Mouse (Mus musculus): ENCODE measurements around the gene Gm10563. TPM values are rescaled to one million over a fixed set of nuclear protein-coding genes. Genes with fewer than 3 reads are reported as not detected.

The Gm10563 gene
- polyA plus RNA-seq, 1 experiment from 2014 or later, result not detected

DNA sequence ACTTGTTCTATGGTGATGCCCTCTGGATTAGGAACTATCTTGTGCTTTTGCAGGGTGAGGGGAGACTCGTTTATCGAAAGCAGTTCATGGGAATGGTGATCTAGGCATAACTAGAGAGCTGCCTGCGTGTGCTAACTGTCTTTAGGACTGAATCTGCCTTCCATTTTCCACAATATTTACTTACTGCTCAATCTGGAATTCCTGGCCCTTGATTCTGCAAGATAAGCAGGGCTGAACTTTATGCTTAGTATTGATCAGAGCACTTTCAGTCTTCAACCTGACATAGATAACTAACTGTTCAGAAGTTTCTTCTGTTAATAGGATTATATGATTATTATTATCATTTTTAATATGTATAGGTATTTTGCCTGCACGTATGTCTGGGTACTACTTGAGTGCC lies 40.1 kb downstream of the Gm10563 start:
- Histone ChIP-seq H3K36me3 (peaks cover 43% of the 10 kb centered on the region), H3K27ac (no peak overlapping the region), H3K9ac (replicated peaks) (no peak overlapping the region), H3K9me3 (no peaks in the 10 kb centered on the region), H3K4me2 (no peak overlapping the region), H3K27me3 (no peaks in the 10 kb centered on the region), H3K4me1 (replicated peaks) (peaks cover 5% of the 10 kb centered on the region), H3K4me3 (replicated peaks) (no peak overlapping the region)
- 91% methylated on average over 4 of the region's 4 CpGs for WGBS
- no peak for ATAC-seq (ENCODE audit: insufficient number of reproducible peaks, insufficient read depth, low FRiP score, low TSS enrichment, low read depth)

DNA sequence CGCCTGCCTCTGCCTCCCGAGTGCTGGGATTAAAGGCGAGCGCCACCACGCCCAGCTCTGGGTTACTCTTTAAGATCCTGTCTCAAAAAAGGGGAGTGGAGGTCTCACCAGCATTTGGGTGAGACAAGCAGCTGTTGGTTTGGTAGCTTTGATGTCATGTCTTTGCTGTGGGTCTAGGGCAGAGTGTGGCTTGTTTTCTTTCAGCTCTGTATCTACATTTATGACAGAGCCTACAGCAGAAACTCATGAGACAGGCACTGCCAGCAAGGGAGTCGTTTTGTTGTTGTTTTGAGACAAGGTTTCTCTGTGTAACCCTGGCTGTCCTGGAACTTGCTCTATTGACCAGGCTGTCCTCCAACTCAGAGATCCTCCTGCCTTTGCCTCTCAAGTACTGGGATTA lies 41.4 kb downstream of the Gm10563 start:
- ATAC-seq (ENCODE audit: insufficient number of reproducible peaks, insufficient read depth, low FRiP score, low TSS enrichment, low read depth), result no peak
- Histone ChIP-seq H3K36me3 (peaks cover 37% of the 10 kb centered on the region; the same call in 1 of the 2 replicates), H3K4me1 (replicated peaks) (peaks cover 5% of the 10 kb centered on the region), H3K4me2 (no peak overlapping the region), H3K27ac (no peak overlapping the region), H3K27me3 (no peaks in the 10 kb centered on the region), H3K9me3 (no peaks in the 10 kb centered on the region), H3K4me3 (replicated peaks) (no peak overlapping the region), H3K9ac (replicated peaks) (no peak overlapping the region)
- 95% methylated on average over 6 of the region's 6 CpGs for WGBS

DNA sequence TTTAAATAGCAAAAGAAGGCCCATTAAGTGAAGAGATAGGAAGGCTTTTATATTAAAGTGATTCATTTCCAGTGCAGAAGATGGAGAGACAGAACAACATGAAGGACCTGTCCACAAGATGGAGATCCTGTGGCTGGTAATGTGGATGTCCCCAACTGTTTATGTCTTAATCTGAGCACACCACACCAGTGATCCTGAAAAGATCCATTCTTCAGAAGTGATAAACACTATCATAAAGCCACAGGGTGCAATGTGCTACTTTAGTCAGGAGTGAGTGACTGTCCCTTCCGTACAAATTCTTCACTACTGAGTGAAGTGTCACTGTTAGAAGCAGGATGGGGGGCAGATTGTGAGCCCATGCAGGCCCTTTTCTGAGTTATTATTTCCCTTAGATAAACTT lies 42.5 kb downstream of the Gm10563 start:
- Histone ChIP-seq H3K27ac (no peak overlapping the region), H3K4me3 (replicated peaks) (peak overlapping the region; percentile 99), H3K9ac (replicated peaks) (no peak overlapping the region), H3K4me1 (replicated peaks) (peaks cover 5% of the 10 kb centered on the region), H3K27me3 (no peaks in the 10 kb centered on the region), H3K36me3 (peaks cover 37% of the 10 kb centered on the region; the same call in 1 of the 2 replicates), H3K4me2 (peak overlapping the region; percentile 91), H3K9me3 (no peaks in the 10 kb centered on the region)
- no peak for ATAC-seq (ENCODE audit: insufficient number of reproducible peaks, insufficient read depth, low FRiP score, low TSS enrichment, low read depth)
- WGBS, result 95% methylated on average over 1 of the region's 1 CpGs

DNA sequence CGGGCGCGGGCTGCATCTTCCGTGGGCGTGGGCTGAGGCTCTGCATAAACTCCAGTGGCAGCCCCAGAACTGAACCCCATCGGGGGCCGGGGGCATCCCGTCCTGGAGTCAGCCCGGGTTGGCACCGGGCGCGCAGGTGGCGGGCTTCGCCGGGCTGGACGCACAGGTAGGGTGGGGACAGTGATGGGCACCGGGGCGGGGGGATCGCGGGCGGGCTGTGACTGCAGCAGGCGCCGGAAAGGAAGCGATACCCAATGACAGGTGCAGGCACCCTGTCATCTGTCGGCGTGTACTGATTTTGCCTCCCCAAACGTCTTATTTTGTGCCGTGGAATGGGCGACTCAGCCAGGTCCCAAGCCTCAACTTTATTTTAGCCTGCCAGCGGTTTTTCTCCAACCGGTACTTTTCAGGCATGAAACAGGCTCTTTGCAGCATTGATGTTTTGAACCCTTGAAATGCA lies 43.2 kb downstream of the Gm10563 start:
- Histone ChIP-seq H3K27ac (peak overlapping the region; percentile 99), H3K4me3 (replicated peaks) (peak overlapping the region; percentile 99), H3K9me3 (no peaks in the 10 kb centered on the region), H3K36me3 (peaks cover 33% of the 10 kb centered on the region; the same call in 1 of the 2 replicates), H3K4me1 (replicated peaks) (peaks cover 5% of the 10 kb centered on the region), H3K27me3 (no peaks in the 10 kb centered on the region), H3K4me2 (peak overlapping the region; percentile 91), H3K9ac (replicated peaks) (peak overlapping the region; percentile 88)
- WGBS, result 1% methylated on average over 31 of the region's 31 CpGs
- peak; percentile 67 for ATAC-seq (ENCODE audit: insufficient number of reproducible peaks, insufficient read depth, low FRiP score, low TSS enrichment, low read depth)

DNA sequence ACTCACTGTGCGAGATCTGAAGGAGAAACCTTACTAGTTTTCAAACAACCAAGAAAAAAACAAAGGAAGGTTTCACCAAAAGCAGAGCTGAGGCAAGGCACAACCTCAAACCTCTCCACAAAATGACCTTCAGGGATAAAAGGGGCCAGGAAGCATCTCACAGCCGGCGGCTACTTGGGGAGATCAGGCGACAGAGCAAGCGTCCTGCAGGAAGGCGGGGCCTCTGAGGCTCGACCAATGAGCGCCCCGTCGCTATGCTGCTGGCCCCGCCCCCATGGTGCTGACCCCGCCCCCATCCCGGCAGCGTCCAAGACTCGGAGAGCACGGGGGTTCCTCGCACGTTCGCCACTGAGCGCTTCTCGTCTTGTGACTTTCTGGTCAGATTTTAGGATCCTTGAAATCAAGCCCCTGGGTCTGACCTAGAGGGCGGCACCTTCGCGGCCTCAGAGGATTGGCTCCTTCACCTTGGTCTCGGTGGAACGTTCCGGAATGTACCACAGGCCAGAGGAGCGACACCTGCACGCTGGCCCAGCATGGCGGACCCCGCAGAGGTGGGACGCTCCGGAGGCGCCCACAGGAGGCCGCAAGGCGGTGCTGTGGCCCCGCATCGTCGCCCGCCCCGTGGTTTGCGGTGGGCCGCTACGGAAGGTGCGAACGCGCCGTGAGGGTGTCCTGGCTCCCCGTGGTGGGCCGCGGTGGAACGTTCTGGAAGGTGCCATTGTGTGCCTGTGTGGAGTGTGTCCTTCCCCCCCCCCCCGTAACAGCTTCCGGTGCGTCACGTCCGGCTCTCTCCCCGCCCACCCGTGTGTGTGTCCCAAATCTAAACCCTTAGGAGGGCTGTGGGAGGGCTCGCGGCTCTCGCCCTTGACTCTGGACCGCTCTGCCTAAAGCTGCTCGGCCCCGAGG lies 43.9 kb downstream of the Gm10563 start, which contains the start of gene Slc35e2:
Gene Slc35e2, plus strand, starts transcription at position 326 of the 906 bp plus-strand sequence.
- peak within 1 kb of the TSS; percentile 91 for H3K4me2 ChIP-seq
- no peaks in the 10 kb centered on the region for H3K27me3 ChIP-seq
- H3K27ac ChIP-seq, result peak within 1 kb of the TSS; percentile 99
- peaks cover 29% of the 10 kb centered on the region; the same call in 1 of the 2 replicates for H3K36me3 ChIP-seq
- H3K9me3 ChIP-seq, result no peaks in the 10 kb centered on the region
- H3K9ac ChIP-seq (replicated peaks), result peak within 1 kb of the TSS; percentile 88
- WGBS, result 1% methylated on average over 63 of the region's 65 CpGs
- peak; percentile 94 for ATAC-seq (ENCODE audit: insufficient number of reproducible peaks, insufficient read depth, low FRiP score, low TSS enrichment, low read depth)
- peak within 1 kb of the TSS; percentile 99 for H3K4me3 ChIP-seq (replicated peaks)
- peaks cover 5% of the 10 kb centered on the region for H3K4me1 ChIP-seq (replicated peaks)

DNA sequence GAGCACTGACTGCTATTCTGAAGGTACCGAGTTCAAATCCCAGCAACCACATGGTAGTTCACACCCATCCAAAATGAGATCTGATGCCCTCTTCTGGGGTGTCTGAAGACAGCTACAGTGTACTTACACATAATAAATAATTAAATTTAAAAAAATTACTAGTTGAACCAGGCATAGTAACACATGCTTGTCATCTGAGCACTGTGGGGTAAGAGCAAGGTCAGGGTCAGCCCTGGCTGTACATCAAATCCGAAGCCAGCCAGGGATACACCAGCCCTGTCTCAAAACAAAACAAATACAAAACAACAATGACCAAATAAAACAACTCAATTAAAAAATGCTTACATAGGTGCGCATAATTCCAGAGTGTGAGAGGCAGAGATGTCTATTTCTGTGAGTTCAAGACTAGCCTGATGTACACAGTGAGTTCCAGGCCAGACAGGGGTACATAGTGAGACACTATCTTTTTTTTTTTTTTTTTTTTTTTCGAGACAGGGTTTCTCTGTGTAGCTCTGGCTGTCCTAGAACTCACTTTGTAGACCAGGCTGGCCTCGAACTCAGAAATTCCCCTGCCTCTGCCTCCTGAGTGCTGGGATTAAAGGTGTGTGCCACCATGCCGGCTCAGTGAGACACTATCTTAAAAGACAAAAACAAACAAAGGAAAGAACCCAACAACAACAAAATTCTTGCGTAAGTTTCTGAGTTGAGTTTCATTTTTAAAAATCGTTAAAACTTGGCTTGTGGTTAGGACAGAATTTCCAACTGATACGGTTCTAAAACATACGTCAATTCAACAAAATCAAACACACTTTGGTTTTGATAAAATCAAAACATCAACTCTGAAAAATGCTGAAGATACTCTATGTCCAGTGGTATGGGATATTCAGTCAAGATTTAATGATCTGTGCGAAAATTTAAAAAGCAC lies 45.0 kb downstream of the Gm10563 start:
- Histone ChIP-seq H3K27ac (no peak overlapping the region), H3K27me3 (no peaks in the 10 kb centered on the region), H3K4me2 (peak overlapping the region; percentile 91), H3K4me1 (replicated peaks) (peaks cover 5% of the 10 kb centered on the region), H3K9me3 (no peaks in the 10 kb centered on the region), H3K9ac (replicated peaks) (peak overlapping the region; percentile 88; the same call in 1 of the 2 replicates), H3K36me3 (peaks cover 19% of the 10 kb centered on the region; the same call in 1 of the 2 replicates), H3K4me3 (replicated peaks) (peak overlapping the region; percentile 99)
- ATAC-seq (ENCODE audit: insufficient number of reproducible peaks, insufficient read depth, low FRiP score, low TSS enrichment, low read depth), result no peak
- 89% methylated on average over 11 of the region's 11 CpGs for WGBS

DNA sequence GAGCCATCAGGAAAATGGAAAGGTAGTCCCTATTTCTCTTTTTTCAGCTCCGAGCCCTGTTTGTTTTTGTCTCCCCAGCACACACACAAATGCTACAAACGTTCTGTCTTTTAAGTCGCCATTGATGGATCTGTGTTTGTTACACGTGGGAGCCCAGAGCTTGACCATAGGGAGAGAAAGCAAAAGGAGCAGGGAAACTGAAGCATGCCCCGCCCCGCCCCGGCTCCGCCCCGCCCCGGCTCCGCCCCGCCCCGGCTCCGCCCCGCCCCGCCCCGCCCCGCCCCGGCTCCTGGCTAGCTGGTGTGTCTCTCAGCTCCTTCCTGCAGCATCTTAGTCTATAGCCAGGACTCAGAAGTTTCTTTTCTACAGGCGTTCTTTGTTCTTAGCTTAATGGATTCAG lies 46.7 kb downstream of the Gm10563 start:
- Histone ChIP-seq H3K9me3 (no peaks in the 10 kb centered on the region), H3K27me3 (no peaks in the 10 kb centered on the region), H3K4me1 (replicated peaks) (peaks cover 5% of the 10 kb centered on the region), H3K9ac (replicated peaks) (no peak overlapping the region), H3K4me2 (no peak overlapping the region), H3K27ac (no peak overlapping the region), H3K36me3 (peaks cover 4% of the 10 kb centered on the region; the same call in 1 of the 2 replicates), H3K4me3 (replicated peaks) (no peak overlapping the region)
- no peak for ATAC-seq (ENCODE audit: insufficient number of reproducible peaks, insufficient read depth, low FRiP score, low TSS enrichment, low read depth)
- 19% methylated on average over 20 of the region's 20 CpGs for WGBS

DNA sequence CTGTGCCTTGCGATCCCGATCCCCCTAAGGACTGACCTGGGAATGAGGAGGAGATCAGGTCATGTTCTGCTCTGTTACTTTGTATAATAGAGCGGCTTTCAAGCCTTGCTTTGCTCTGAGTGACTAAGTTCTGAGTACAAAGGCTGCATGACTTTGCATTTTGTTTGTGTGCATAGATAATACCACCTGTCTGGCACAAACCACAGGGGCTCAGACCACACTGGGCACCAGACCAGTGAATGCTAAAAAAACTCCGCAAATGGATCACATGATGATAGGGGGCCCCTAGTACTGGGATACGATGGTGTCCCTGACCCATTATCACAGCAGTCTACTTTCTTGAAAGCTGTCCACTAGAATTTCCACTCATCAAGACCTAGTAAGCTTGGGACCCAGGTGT lies 48.6 kb downstream of the Gm10563 start:
- no peak overlapping the region for H3K27ac ChIP-seq
- no peaks in the 10 kb centered on the region for H3K27me3 ChIP-seq
- H3K4me3 ChIP-seq (replicated peaks), result no peak overlapping the region
- no peaks in the 10 kb centered on the region for H3K36me3 ChIP-seq
- H3K9me3 ChIP-seq, result no peaks in the 10 kb centered on the region
- 87% methylated on average over 5 of the region's 5 CpGs for WGBS
- H3K4me2 ChIP-seq, result no peak overlapping the region
- no peak overlapping the region for H3K9ac ChIP-seq (replicated peaks)
- no peak for ATAC-seq (ENCODE audit: insufficient number of reproducible peaks, insufficient read depth, low FRiP score, low TSS enrichment, low read depth)
- no peaks in the 10 kb centered on the region for H3K4me1 ChIP-seq (replicated peaks)

DNA sequence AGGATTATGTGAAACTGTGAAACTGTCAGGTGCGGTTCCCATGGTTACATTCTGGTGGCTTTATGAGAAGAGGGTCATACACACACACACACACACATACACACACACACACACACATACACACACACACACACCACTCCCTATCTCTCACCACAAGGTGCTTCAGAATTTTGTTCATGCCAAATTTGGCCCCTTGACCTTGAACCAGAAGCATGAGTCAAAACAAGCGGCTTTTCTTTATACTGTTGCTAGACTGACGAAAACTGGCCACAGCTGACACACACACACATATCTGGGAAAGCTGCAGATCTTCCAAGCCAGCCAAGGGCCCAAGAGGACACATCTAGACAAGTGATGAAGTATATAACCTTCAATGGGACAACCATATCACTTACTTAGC lies 49.4 kb downstream of the Gm10563 start:
- peaks cover 7% of the 10 kb centered on the region; the same call in 1 of the 2 replicates for H3K36me3 ChIP-seq
- 91% methylated on average over 3 of the region's 3 CpGs for WGBS

DNA sequence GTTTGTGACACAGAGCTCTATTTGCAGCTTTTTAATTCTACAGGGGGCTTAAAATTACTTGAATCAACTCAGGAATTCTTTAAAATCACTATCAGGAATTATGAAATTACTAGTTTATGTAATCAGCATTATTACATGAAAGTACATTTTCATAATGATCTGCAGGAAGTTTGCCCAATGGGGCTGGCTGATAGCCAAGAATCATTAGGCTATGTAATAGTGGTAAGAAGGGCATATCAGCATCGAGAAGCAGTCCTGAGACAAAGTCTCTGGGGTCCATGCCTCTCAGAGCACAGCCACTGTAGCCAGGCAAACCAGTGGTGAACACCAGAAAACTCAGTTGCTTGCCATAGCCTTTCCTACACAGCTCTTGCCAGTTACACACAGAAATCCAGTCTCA lies 51.4 kb downstream of the Gm10563 start:
- ATAC-seq (ENCODE audit: insufficient number of reproducible peaks, insufficient read depth, low FRiP score, low TSS enrichment, low read depth), result no peak
- 67% methylated on average over 1 of the region's 1 CpGs for WGBS
- Histone ChIP-seq H3K4me2 (no peak overlapping the region), H3K27ac (no peak overlapping the region), H3K9ac (replicated peaks) (no peak overlapping the region), H3K36me3 (peaks cover 25% of the 10 kb centered on the region), H3K27me3 (no peaks in the 10 kb centered on the region), H3K4me3 (replicated peaks) (no peak overlapping the region), H3K9me3 (no peaks in the 10 kb centered on the region), H3K4me1 (replicated peaks) (no peaks in the 10 kb centered on the region)

More for the DNA sequence above, 49.4 kb downstream of the Gm10563 start:
- H3K27me3 ChIP-seq, result no peaks in the 10 kb centered on the region
- no peak for ATAC-seq (ENCODE audit: insufficient number of reproducible peaks, insufficient read depth, low FRiP score, low TSS enrichment, low read depth)
- no peaks in the 10 kb centered on the region for H3K4me1 ChIP-seq (replicated peaks)
- no peak overlapping the region for H3K4me2 ChIP-seq
- no peak overlapping the region for H3K4me3 ChIP-seq (replicated peaks)
- H3K27ac ChIP-seq, result no peak overlapping the region
- H3K9ac ChIP-seq (replicated peaks), result no peak overlapping the region
- H3K9me3 ChIP-seq, result no peaks in the 10 kb centered on the region

Measured in limb, embryonic 12.5 days (tissue).